Mouse (Mus musculus) G1E (cell line): ENCODE measurements around the gene Rasl12. TPM values are rescaled to one million over a fixed set of nuclear protein-coding genes. Genes with fewer than 3 reads are reported as not detected.

Source experiments
- ATAC-seq: 2 replicates; pipeline ENCODE4 v1.8.0; 2016; ENCODE audit warnings: mild to moderate bottlenecking; ENCODE audit not compliant: insufficient number of reproducible peaks, poor library complexity, low FRiP score, severe bottlenecking; ENCODE audit errors: extremely low read depth
- DNase-seq: peaks from one replicate; pipeline ENCODE4 v3.0.0; 2012; ENCODE audit warnings: low spot score
- H3K27me3 ChIP-seq: 2 replicates; pipeline ENCODE4 v1.6.1; 2012; ENCODE audit warnings: mild to moderate bottlenecking, low read length, inconsistent platforms; ENCODE audit not compliant: insufficient read depth
- H3K36me3 ChIP-seq: replicated peaks from 2 replicates; pipeline ENCODE3; 2012; ENCODE audit warnings: mild to moderate bottlenecking, inconsistent platforms
- H3K4me1 ChIP-seq: 2 replicates; pipeline ENCODE4 v1.6.1; 2012; ENCODE audit warnings: low read depth, low read length, inconsistent platforms, mixed read lengths; ENCODE audit not compliant: insufficient read depth
- H3K4me3 ChIP-seq: 2 replicates; pipeline ENCODE4 v1.5.1; 2012; ENCODE audit warnings: low read depth, mild to moderate bottlenecking, inconsistent platforms, low read length, moderate library complexity, mixed read lengths
- H3K9me3 ChIP-seq: replicated peaks from 2 replicates; pipeline ENCODE4 v1.6.1; 2012; ENCODE audit warnings: inconsistent platforms
- CTCF ChIP-seq: IDR thresholded peaks from 2 replicates; pipeline ENCODE4 v1.5.1; 2012; ENCODE audit warnings: low read depth, low read length, inconsistent platforms, mixed read lengths
- GATA1 ChIP-seq: IDR thresholded peaks from 2 replicates; pipeline ENCODE4 v1.6.1; 2012; ENCODE audit warnings: borderline replicate concordance, low read length, inconsistent platforms, mixed read lengths
- GATA2 ChIP-seq: IDR thresholded peaks from 2 replicates; pipeline ENCODE4 v1.6.1; 2012; ENCODE audit warnings: low read depth, low read length, inconsistent platforms, borderline replicate concordance
- POLR2AphosphoS5 ChIP-seq: IDR thresholded peaks from 2 replicates; pipeline ENCODE4 v1.6.1; 2012; ENCODE audit warnings: low read depth, low read length, inconsistent platforms; ENCODE audit not compliant: insufficient replicate concordance
- TAL1 ChIP-seq: conservative IDR thresholded peaks from 2 replicates; pipeline ENCODE4 v1.6.1; 2012; ENCODE audit warnings: low read depth, low read length, inconsistent platforms, mixed read lengths
- polyA plus RNA-seq: library from polyadenylated mRNA; stranded (reverse); fragments of >175 nt; gene quantifications from 2 replicates; pipeline ENCODE4 v1.2.3, GENCODE M21; 2012
- total RNA-seq, 2 experiments: library from RNA; stranded (forward) in 1 of 2; stranded (reverse) in 1 of 2; fragments of 200-1000 nt in 1 of 2; fragments of >200 nt in 1 of 2; fragmentation: Nextera tagmentation in 1 of 2; gene quantifications; 2 replicates each; pipeline ENCODE4 v1.2.3; 2014 to 2017

Rasl12 gene
- total and polyA plus RNA-seq, 3 experiments, result 0.16 TPM; not detected in 2

DNA sequence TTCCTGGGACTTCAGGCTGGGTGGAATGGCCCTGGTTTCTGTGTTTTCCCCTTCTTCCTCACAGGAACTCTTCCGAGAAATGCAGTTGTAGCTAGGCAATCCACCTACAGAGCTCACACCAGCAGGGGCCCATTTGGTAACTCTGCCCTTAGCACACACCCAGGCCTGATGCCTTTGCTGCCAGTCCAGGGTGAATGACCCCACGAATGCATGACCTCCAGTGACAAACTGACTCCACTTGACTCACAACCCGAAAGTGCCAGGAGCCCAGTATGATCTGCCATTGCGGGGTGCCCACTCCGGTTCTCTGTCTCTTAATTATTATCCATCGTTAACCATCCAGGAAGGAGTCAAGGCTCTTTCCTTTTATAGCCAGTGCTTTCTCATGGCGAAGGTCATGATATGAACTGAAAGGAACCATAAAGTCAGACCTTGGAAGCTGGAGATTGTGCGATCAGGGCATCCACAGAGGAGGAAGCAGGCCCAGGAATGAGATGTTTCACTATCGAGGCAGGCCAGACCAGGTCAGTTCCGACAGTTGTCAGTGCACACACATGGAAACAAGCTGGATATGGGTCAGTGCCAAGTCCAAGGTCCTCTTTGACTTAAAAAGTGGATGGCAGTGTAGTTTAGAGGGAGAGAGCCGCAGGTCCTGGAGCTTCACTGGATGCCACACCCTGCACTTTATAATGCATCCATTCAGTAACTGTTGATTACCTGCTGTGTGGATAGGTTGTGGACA, 24.6 kb downstream of the Rasl12 start, which contains the start of gene Slc51b:
TSS of gene Slc51b (minus strand) at position 196 of the 742 bp plus-strand sequence.
- Histone ChIP-seq H3K9me3 (no peaks in the 10 kb centered on the region), H3K4me3 (no peak within 1 kb of the TSS), H3K27me3 (peaks cover 40% of the 10 kb centered on the region), H3K4me1 (peaks cover 23% of the 10 kb centered on the region), H3K36me3 (no peaks in the 10 kb centered on the region)
- DNase-seq (no peak), ATAC-seq (no peak)
- no peak for TF ChIP-seq CTCF
- no peak for TF ChIP-seq GATA2
- no peak for TF ChIP-seq TAL1
- no peak for TF ChIP-seq GATA1

DNA sequence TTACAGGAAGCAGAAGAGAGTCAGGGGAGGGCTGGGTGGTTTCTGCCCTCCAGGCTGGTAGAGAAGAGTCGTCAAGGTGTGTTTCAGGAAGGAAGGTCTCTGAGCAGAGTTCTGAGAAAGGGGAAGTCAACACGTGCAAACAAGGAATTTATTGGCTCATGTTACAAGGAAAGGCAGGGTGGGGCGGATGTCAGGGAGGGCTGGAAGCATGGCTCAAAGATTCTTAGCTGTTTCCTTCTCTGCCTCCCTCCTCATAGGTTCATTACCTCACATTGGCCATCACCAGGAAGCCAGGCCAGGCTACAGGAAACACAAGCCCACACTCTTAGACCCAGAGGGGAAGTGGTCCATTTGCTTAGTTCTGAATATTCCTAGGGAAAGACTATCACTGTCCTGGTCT, 26.1 kb downstream of the Rasl12 start:
- peaks cover 37% of the 10 kb centered on the region for H3K27me3 ChIP-seq
- peaks cover 23% of the 10 kb centered on the region for H3K4me1 ChIP-seq
- no peaks in the 10 kb centered on the region for H3K9me3 ChIP-seq
- no peak overlapping the region; the same call in 1 of the 2 replicates for H3K4me3 ChIP-seq
- TF ChIP-seq TAL1 (no peak), POLR2AphosphoS5 (no peak), GATA2 (no peak), GATA1 (no peak), CTCF (no peak)
- ATAC-seq, result no peak
- DNase-seq, result peak; percentile 24
- H3K36me3 ChIP-seq, result no peaks in the 10 kb centered on the region

DNA sequence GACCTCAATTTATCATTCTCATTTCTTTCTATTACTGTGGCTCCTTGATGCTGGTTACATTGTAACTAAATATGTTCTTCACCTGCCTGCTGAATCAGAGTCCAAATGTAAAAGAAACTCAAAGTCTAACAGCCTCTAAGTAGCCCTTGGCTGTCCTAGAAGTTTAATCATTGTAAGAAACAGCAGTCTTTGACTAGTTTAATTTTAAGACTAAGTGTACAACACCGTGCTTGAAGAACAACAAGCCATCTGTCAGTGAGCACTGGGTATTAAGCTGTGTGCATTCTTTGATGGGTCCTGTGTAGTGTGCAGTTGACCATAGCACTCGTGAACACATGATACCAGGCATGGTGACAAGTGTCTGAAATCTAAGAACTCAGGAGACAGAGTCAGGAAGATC, 29.2 kb downstream of the Rasl12 start:
- DNase-seq (no peak), ATAC-seq (no peak)
- H3K9me3 ChIP-seq, result no peaks in the 10 kb centered on the region
- peaks cover 18% of the 10 kb centered on the region for H3K27me3 ChIP-seq
- peaks cover 28% of the 10 kb centered on the region for H3K4me1 ChIP-seq
- no peaks in the 10 kb centered on the region for H3K36me3 ChIP-seq
- no peak overlapping the region for H3K4me3 ChIP-seq
- no peak for TF ChIP-seq CTCF
- no peak for TF ChIP-seq GATA1
- no peak for TF ChIP-seq POLR2AphosphoS5
- no peak for TF ChIP-seq GATA2
- no peak for TF ChIP-seq TAL1

DNA sequence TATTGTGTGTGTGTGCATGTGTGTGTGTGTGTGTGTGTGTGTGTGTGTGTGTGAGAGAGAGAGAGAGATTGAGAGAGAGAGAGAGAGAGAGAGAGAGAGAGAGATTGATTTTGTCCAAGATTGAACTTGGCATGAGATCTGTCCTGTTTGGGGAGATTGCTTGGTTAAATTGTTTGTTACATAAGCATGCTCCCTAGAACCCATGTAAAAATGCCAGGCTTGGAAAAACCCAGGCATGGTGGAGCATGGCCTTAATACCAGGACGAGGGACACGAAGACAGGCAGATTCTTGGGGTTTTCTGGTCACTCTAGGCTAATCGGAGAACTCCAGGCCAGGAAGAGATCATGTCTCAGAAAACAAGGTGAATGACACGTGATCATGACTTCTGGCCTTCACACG, 29.7 kb downstream of the Rasl12 start:
- peaks cover 15% of the 10 kb centered on the region for H3K27me3 ChIP-seq
- H3K36me3 ChIP-seq, result no peaks in the 10 kb centered on the region
- TF ChIP-seq TAL1 (no peak), CTCF (no peak), GATA1 (no peak)
- DNase-seq (no peak), ATAC-seq (no peak)
- H3K4me1 ChIP-seq, result peaks cover 24% of the 10 kb centered on the region
- H3K4me3 ChIP-seq, result no peak overlapping the region
- H3K9me3 ChIP-seq, result no peaks in the 10 kb centered on the region

DNA sequence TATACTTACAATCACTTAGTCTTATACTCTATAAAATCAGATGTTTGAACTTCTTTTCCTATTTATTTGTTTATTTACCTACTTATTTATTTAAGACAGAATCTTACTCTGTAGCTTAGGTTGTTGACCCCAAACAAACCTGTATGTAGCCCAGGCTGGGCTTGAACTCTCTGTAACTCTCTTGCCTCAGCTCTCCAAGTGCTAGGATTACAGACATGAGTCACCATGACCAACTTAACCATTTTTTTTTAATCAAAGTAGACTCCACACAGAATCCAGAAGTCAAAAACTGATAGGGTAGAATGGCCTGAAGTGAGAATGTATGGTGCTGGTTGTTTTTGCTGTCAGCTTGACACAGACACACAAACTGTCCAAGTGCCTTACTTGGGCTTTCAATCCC, 32.1 kb downstream of the Rasl12 start:
- DNase-seq (no peak), ATAC-seq (no peak)
- TF ChIP-seq CTCF, result no peak
- no peak for TF ChIP-seq POLR2AphosphoS5
- TF ChIP-seq GATA2, result no peak
- TF ChIP-seq TAL1, result no peak
- no peak for TF ChIP-seq GATA1
- no peaks in the 10 kb centered on the region for H3K9me3 ChIP-seq
- peaks cover 20% of the 10 kb centered on the region for H3K4me1 ChIP-seq
- H3K36me3 ChIP-seq, result no peaks in the 10 kb centered on the region
- no peak overlapping the region for H3K4me3 ChIP-seq
- H3K27me3 ChIP-seq, result peaks cover 4% of the 10 kb centered on the region

DNA sequence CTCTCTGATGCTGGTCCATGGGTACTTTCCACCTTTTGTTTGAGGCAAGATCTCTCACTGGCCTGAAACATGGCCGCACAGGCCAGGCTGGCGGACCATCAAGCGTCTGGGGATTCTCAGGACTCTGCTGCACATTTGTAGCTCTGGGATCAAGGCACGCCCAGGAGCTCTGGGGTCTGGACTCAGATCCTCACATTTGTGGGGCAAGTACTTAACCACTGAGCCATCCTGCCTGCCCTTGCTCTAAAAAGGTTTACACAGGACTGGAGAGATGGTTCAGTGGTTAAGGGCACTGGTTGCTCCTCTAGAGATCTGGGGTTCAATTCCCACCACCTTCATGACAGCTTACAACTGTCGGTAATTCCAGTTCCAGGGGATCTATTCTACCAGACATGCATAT, 32.6 kb downstream of the Rasl12 start:
- Histone ChIP-seq H3K9me3 (no peaks in the 10 kb centered on the region), H3K4me3 (no peak overlapping the region), H3K4me1 (peaks cover 21% of the 10 kb centered on the region), H3K27me3 (peaks cover 4% of the 10 kb centered on the region), H3K36me3 (no peaks in the 10 kb centered on the region)
- DNase-seq (no peak), ATAC-seq (no peak)
- TF ChIP-seq POLR2AphosphoS5 (no peak), GATA1 (no peak), CTCF (no peak), TAL1 (no peak), GATA2 (no peak)
